Mouse (Mus musculus) thymus, adult 2 months (tissue): Measurements from ENCODE around the gene Sppl2b. TPM values are rescaled to one million over a fixed set of nuclear protein-coding genes. Genes with fewer than 3 reads are reported as not detected.

Experiments
- DNase-seq: peaks from one replicate; pipeline ENCODE4 v3.0.0; 2021
- H3K27ac ChIP-seq: fragments of 200-500 bp; 2 replicates; pipeline ENCODE4 v1.5.1; 2012; ENCODE audit warnings: low read length, control low read depth; ENCODE audit not compliant: control insufficient read depth, insufficient read depth
- H3K27me3 ChIP-seq: fragments of 200-500 bp; 2 replicates; pipeline ENCODE4 v1.6.1; 2012; ENCODE audit warnings: mild to moderate bottlenecking, low read length, moderate library complexity, mixed read lengths; ENCODE audit not compliant: control insufficient read depth, insufficient read depth
- H3K36me3 ChIP-seq: fragments of 200-500 bp; 2 replicates; pipeline ENCODE4 v1.6.1; 2012; ENCODE audit warnings: mild to moderate bottlenecking, low read length, moderate library complexity; ENCODE audit not compliant: control insufficient read depth, insufficient read depth
- H3K4me1 ChIP-seq: fragments of 200-500 bp; replicated peaks from 2 replicates; pipeline ENCODE4 v1.6.1; 2012; ENCODE audit warnings: low read length; ENCODE audit not compliant: control insufficient read depth, insufficient read depth
- H3K4me3 ChIP-seq: fragments of 200-500 bp; 2 replicates; pipeline ENCODE4 v1.5.1; 2012; ENCODE audit warnings: mild to moderate bottlenecking, low read length, control low read depth, moderate library complexity; ENCODE audit not compliant: control insufficient read depth, insufficient read depth
- CTCF ChIP-seq: fragments of 200-500 bp; IDR thresholded peaks from 2 replicates; pipeline ENCODE4 v1.5.1; 2012; ENCODE audit warnings: mild to moderate bottlenecking, control low read depth, low read length, moderate library complexity, borderline replicate concordance; ENCODE audit not compliant: control insufficient read depth, poor library complexity, insufficient read depth; ENCODE audit errors: extremely low read depth
- POLR2A ChIP-seq: fragments of 200-500 bp; IDR thresholded peaks from 2 replicates; pipeline ENCODE4 v1.6.1; 2012; ENCODE audit warnings: mild to moderate bottlenecking, low read length, control low read depth, moderate library complexity; ENCODE audit not compliant: control insufficient read depth, poor library complexity, insufficient read depth; ENCODE audit errors: extremely low read depth
- WGBS: fragments of 180-500 bp; shearing (Covaris S2); methylation state at CpG from one replicate; pipeline ENCODE4 v1.1.7; 2018; 5-methylcytosine and 5-hydroxymethylcytosine counted together
- polyA plus RNA-seq: library from polyadenylated mRNA; depleted of rRNA; stranded (reverse); fragments of >200 nt; gene quantifications from 2 replicates; pipeline ENCODE4 v1.2.3, GENCODE M21; 2012

Sppl2b gene
- polyA plus RNA-seq, 1 experiment, result 167 TPM

GRCm38 (mm10) chr10:80874035-80874434 lies 19.0 kb downstream of the Sppl2b start:
- H3K4me1 ChIP-seq, result no peaks in the 10 kb centered on the region; the same call in 1 of the 2 replicates
- DNase-seq, result no peak
- no peaks in the 10 kb centered on the region for H3K27me3 ChIP-seq
- H3K36me3 ChIP-seq, result no peaks in the 10 kb centered on the region
- no peak overlapping the region for H3K27ac ChIP-seq
- H3K4me3 ChIP-seq, result no peak overlapping the region
- TF ChIP-seq POLR2A (no peak), CTCF (no peak)
- WGBS, result 92% methylated on average over 9 of the region's 9 CpGs

GRCm38 (mm10) chr10:80876028-80876427 lies 21.0 kb downstream of the Sppl2b start:
- peak; percentile 65 for DNase-seq
- H3K4me1 ChIP-seq, result no peaks in the 10 kb centered on the region; the same call in 1 of the 2 replicates

GRCm38 (mm10) chr10:80876594-80876993 lies 21.5 kb downstream of the Sppl2b start:
- no peak for TF ChIP-seq CTCF
- TF ChIP-seq POLR2A, result no peak
- WGBS, result 68% methylated on average over 3 of the region's 3 CpGs
- Histone ChIP-seq H3K27me3 (no peaks in the 10 kb centered on the region), H3K27ac (no peak overlapping the region), H3K4me1 (no peaks in the 10 kb centered on the region; the same call in 1 of the 2 replicates), H3K4me3 (no peak overlapping the region), H3K36me3 (no peaks in the 10 kb centered on the region)
- DNase-seq, result no peak

More at GRCm38 (mm10) chr10:80876028-80876427, 21.0 kb downstream of the Sppl2b start:
- Histone ChIP-seq H3K4me3 (no peak overlapping the region), H3K27ac (no peak overlapping the region), H3K36me3 (no peaks in the 10 kb centered on the region), H3K27me3 (no peaks in the 10 kb centered on the region)
- TF ChIP-seq CTCF (no peak), POLR2A (no peak)
- WGBS, result 30% methylated on average over 5 of the region's 5 CpGs

GRCm38 (mm10) chr10:80880131-80880641 lies 25.1 kb downstream of the Sppl2b start:
- Histone ChIP-seq H3K27ac (no peak overlapping the region), H3K4me3 (no peak overlapping the region), H3K36me3 (no peaks in the 10 kb centered on the region), H3K4me1 (no peaks in the 10 kb centered on the region; the same call in 1 of the 2 replicates), H3K27me3 (no peaks in the 10 kb centered on the region)
- peak; percentile 51; the same call in 1 of the 2 replicates for TF ChIP-seq CTCF
- TF ChIP-seq POLR2A, result no peak
- peak; percentile 73 for DNase-seq
- 17% methylated on average over 5 of the region's 5 CpGs for WGBS

GRCm38 (mm10) chr10:80880901-80881300 lies 25.8 kb downstream of the Sppl2b start:
- H3K36me3 ChIP-seq, result no peaks in the 10 kb centered on the region
- H3K27ac ChIP-seq, result no peak overlapping the region
- H3K27me3 ChIP-seq, result no peaks in the 10 kb centered on the region
- no peak for DNase-seq
- TF ChIP-seq CTCF (no peak), POLR2A (no peak)
- H3K4me3 ChIP-seq, result no peak overlapping the region
- 71% methylated on average over 2 of the region's 2 CpGs for WGBS
- no peaks in the 10 kb centered on the region; the same call in 1 of the 2 replicates for H3K4me1 ChIP-seq

GRCm38 (mm10) chr10:80881301-80881700 lies 26.2 kb downstream of the Sppl2b start:
- TF ChIP-seq CTCF, result peak; percentile 95
- TF ChIP-seq POLR2A, result no peak
- H3K36me3 ChIP-seq, result no peaks in the 10 kb centered on the region
- H3K27ac ChIP-seq, result no peak overlapping the region
- no peaks in the 10 kb centered on the region; the same call in 1 of the 2 replicates for H3K4me1 ChIP-seq
- 30% methylated on average over 10 of the region's 10 CpGs for WGBS
- no peak overlapping the region for H3K4me3 ChIP-seq
- peak; percentile 80 for DNase-seq
- H3K27me3 ChIP-seq, result no peaks in the 10 kb centered on the region
